Mouse (Mus musculus) heart, adult 2 months (tissue): ENCODE measurements around the gene Sh2d2a. TPM values are rescaled to one million over a fixed set of nuclear protein-coding genes. Genes with fewer than 3 reads are reported as not detected.

Experiments
- DNase-seq, 2 experiments: peaks; one replicate each; pipeline ENCODE4 v3.0.0; 2021
- H3K27ac ChIP-seq: fragments of 200-600 bp; 2 replicates; pipeline ENCODE4 v1.8.1; 2022
- H3K27me3 ChIP-seq: fragments of 200-500 bp; 2 replicates; pipeline ENCODE4 v1.6.1; 2012; ENCODE audit warnings: mild to moderate bottlenecking, low read length, inconsistent platforms, mixed read lengths; ENCODE audit not compliant: control insufficient read depth, insufficient read depth
- H3K36me3 ChIP-seq: fragments of 200-500 bp; 2 replicates; pipeline ENCODE4 v1.6.1; 2012; ENCODE audit warnings: low read length, inconsistent platforms; ENCODE audit not compliant: control insufficient read depth, insufficient read depth
- H3K4me1 ChIP-seq: fragments of 200-500 bp; 2 replicates; pipeline ENCODE4 v1.6.1; 2011; ENCODE audit warnings: low read length; ENCODE audit not compliant: control insufficient read depth, insufficient read depth
- H3K4me3 ChIP-seq: fragments of 200-600 bp; 2 replicates; pipeline ENCODE4 v1.8.1; 2022
- H3K79me2 ChIP-seq: fragments of 200-500 bp; replicated peaks from 2 replicates; pipeline ENCODE4 v1.6.1; 2012; ENCODE audit warnings: mild to moderate bottlenecking, inconsistent platforms, low read length, moderate library complexity, mixed read lengths; ENCODE audit not compliant: control insufficient read depth, insufficient read depth
- H3K9ac ChIP-seq: fragments of 200-500 bp; 2 replicates; pipeline ENCODE4 v1.6.1; 2012; ENCODE audit warnings: low read depth, mild to moderate bottlenecking, control low read depth, inconsistent platforms, low read length, mixed read lengths
- CTCF ChIP-seq: fragments of 200-600 bp; IDR thresholded peaks from 2 replicates; pipeline ENCODE4 v1.8.1; 2022; ENCODE audit warnings: antibody characterized with exemption, mild to moderate bottlenecking, moderate library complexity
- EP300 ChIP-seq: fragments of 200-500 bp; IDR thresholded peaks from 2 replicates; pipeline ENCODE4 v1.6.1; 2011; ENCODE audit warnings: low read depth, low read length, control low read depth; ENCODE audit not compliant: insufficient read depth
- POLR2A ChIP-seq: fragments of 200-500 bp; IDR thresholded peaks from 2 replicates; pipeline ENCODE4 v1.6.1; 2011; ENCODE audit warnings: mild to moderate bottlenecking, low read depth, low read length, control low read depth; ENCODE audit not compliant: insufficient read depth
- WGBS: fragments of 180-500 bp; shearing (Covaris S2); methylation state at CpG from one replicate; pipeline ENCODE4 v1.1.7; 2018; 5-methylcytosine and 5-hydroxymethylcytosine counted together
- intact Hi-C: fragments of 180-260 bp; cut with DNase I; formaldehyde crosslinking; loops from one replicate; pipeline ENCODE4 v1.15.1; 2025
- long read RNA-seq: library from polyadenylated mRNA; stranded (forward); transcript quantifications from one replicate; pipeline ENCODE4 v2.0.0, GENCODE M21; 2021
- polyA plus RNA-seq: library from polyadenylated mRNA; depleted of rRNA; stranded (reverse); fragments of >200 nt; gene quantifications from 2 replicates; pipeline ENCODE4 v1.2.3, GENCODE M21; 2012; rRNA removed
- total RNA-seq, 2 experiments: library from RNA; stranded (reverse); gene quantifications; 2 replicates each; pipeline ENCODE4 v1.2.3; 2021

The Sh2d2a gene
- total RNA-seq: under 1 TPM; 0.05 to 0.27 TPM
- 0.41 and 0.70 TPM in 2 replicates for polyA plus RNA-seq
- long read RNA-seq: 0 reads

DNA sequence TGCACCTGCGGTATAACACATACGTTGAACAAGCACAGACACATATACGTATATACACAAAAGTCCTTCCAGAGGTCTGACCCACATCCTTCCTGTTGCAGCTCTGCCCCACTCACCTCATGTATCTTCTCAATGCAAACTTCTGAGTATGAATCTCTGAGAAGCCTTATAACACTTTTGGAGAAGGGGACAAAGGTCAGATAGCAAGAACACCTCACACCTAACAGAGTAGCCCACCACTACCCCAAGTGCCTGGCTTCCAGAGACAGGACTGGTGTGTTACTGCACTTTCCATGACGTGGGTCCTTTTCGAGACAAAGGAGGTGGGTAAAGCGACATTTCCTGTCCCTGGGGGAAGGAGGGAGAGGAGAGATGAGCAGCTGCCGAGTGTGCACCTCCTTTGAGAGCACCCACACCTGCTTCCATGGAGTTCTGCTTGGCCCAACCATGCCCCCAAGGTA lies at the start of gene Sh2d2a:
Gene Sh2d2a (plus strand): TSS at position 106 of the 461 bp plus-strand sequence.
- no peak within 1 kb of the TSS for H3K4me3 ChIP-seq
- TF ChIP-seq CTCF (no peak), EP300 (no peak), POLR2A (no peak)
- H3K27ac ChIP-seq: no peak within 1 kb of the TSS
- no peaks in the 10 kb centered on the region for H3K36me3 ChIP-seq
- no peak for DNase-seq
- H3K4me1 ChIP-seq: no peaks in the 10 kb centered on the region
- no peak within 1 kb of the TSS for H3K9ac ChIP-seq
- intact Hi-C loops: no loop called here
- H3K27me3 ChIP-seq: no peaks in the 10 kb centered on the region
- WGBS: 58% methylated on average over 7 of the region's 7 CpGs
- H3K79me2 ChIP-seq: no peaks in the 10 kb centered on the region

DNA sequence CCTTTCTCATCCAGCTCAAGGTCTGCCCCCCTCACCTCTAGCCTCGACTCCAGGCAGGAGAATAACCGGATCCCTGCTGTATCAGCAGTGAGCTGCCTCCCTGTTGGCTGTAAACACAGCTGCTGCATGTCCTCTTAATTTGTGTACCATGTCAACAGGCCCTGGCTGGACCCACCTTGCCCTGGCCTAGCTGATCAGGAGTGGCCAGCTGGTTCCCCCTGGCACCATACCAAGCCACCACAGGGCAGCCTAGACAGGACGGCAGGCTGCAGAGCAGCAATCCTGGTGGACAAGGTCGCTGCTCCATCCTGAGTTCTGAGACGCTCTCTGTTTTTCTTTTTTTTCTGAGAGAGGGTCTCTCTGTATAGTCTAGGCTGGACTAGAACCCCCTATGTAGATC lies 44.9 kb upstream of the Sh2d2a start:
- no peaks in the 10 kb centered on the region for H3K79me2 ChIP-seq
- H3K27me3 ChIP-seq: peaks cover 8% of the 10 kb centered on the region
- H3K27ac ChIP-seq: no peak overlapping the region
- H3K4me3 ChIP-seq: no peak overlapping the region
- H3K36me3 ChIP-seq: no peaks in the 10 kb centered on the region
- TF ChIP-seq POLR2A (no peak), EP300 (no peak), CTCF (no peak)
- intact Hi-C loops: no loop called here
- H3K9ac ChIP-seq: no peak overlapping the region
- DNase-seq: no peak
- H3K4me1 ChIP-seq: no peaks in the 10 kb centered on the region; the same call in 1 of the 2 replicates
- WGBS: 55% methylated on average over 5 of the region's 5 CpGs

DNA sequence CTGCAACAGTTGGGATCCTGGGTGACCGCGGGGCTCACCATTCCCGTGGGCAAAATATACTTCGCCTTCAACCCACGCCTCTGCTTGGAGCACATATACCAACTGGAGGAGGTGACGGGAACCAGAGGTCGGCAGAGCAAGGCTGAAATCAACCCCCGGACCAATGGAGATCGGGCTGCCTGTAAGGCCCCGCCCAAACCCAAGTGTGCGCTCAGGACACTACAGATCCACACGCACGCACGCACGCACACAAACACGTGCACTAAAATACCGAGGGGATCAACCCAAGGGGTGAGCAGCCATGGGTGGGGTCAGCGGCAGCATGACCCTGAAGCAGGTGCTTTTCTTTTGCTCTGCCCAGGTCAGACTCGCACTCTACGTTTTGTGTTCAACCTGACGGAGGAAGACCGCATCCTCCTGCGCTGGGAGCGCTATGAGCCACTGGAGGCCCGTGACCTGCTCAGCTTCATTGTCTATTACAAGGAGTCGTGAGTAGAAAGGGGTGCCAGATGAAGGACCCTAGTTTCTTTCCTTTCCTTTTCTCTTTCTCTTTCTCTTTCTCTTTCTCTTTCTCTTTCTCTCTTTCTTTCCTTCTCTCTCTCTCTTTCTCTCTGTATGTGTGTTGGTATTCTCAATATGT lies 42.4 kb upstream of the Sh2d2a start:
- 4% methylated on average over 26 of the region's 26 CpGs for WGBS
- peaks cover 9% of the 10 kb centered on the region for H3K27me3 ChIP-seq

DNA sequence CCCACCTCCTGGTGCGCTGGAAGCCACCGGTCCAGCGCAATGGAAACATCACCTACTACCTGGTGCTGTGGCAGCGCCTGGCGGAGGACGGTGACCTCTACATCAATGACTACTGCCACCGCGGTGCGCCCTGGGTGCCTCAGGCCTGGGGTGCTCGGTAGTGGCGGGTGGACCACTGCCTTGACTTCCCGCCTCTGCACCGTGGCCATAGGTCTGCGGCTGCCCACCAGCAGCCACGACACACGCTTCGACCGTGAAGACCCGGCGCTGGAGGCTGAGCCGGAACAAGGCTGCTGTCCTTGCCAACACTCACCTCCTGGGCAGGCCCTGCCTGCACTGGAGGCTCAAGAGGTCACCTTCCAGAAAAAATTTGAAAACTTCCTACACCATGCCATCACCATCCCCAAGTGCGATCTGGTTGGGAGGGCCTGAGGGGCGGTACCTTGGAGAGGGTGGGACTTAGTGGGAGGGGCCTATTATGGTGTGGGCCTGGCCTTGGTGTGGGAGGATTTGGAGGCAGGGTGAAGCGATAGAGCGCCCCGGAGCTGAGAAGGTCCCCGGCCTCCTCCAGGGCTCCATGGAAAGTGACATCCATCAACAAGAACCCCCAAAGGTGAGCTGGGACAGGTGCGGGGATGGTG lies 37.1 kb upstream of the Sh2d2a start:
- Histone ChIP-seq H3K27me3 (peaks cover 12% of the 10 kb centered on the region), H3K9ac (no peak overlapping the region), H3K79me2 (no peaks in the 10 kb centered on the region), H3K4me1 (no peaks in the 10 kb centered on the region), H3K4me3 (no peak overlapping the region), H3K27ac (no peak overlapping the region), H3K36me3 (no peaks in the 10 kb centered on the region)
- DNase-seq: no peak
- no peak for TF ChIP-seq POLR2A
- TF ChIP-seq CTCF: no peak
- TF ChIP-seq EP300: no peak
- intact Hi-C loops: no loop called here
- 13% methylated on average over 28 of the region's 28 CpGs for WGBS

More for the DNA sequence above, 42.4 kb upstream of the Sh2d2a start:
- Histone ChIP-seq H3K36me3 (no peaks in the 10 kb centered on the region), H3K4me3 (no peak overlapping the region), H3K4me1 (no peaks in the 10 kb centered on the region; the same call in 1 of the 2 replicates), H3K27ac (no peak overlapping the region), H3K9ac (no peak overlapping the region), H3K79me2 (no peaks in the 10 kb centered on the region)
- intact Hi-C loops: no loop called here
- no peak for DNase-seq
- TF ChIP-seq POLR2A (no peak), CTCF (no peak), EP300 (no peak)

DNA sequence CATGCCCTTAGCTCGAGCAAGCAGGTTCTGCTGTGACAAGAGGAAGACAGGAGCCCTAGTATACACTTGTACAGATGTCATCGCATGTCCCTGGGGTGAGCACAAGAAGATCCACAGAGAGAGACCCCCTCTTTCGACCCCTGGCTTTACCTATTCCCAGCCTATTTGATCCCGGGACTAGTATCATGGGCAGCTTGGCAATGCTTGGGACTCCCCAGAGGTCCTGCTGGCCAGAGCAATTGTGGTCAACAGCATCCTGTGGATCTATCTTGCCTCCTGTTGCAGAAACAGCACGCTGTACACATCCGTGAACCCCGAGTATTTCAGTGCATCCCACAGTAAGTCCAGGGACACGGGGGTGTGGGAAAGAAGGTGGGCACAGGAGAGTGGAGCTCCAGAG lies 35.3 kb upstream of the Sh2d2a start:
- intact Hi-C loops: no loop called here
- 75% methylated on average over 8 of the region's 8 CpGs for WGBS

DNA sequence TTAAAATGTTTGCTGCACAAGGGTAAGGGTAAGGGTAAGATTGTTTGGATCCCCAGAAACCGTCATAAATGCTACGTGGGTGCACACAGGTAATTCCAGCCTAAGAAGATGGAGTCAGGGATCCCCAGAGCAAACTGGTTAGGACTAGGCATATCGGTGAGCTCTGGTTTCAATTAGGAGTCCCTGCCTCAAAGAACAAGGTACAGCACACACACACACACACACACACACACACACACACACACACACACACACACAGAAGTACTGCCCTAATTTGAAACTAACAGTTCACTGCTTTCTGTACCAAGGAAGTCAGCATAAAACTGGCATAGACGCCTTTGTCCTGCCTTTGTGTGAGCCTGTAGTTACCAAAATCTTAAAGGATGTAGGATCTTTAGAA lies 34.1 kb upstream of the Sh2d2a start:
- 80% methylated on average over 4 of the region's 4 CpGs for WGBS
- H3K36me3 ChIP-seq: no peaks in the 10 kb centered on the region
- H3K27me3 ChIP-seq: peaks cover 12% of the 10 kb centered on the region
- no peak for TF ChIP-seq EP300
- no peak for TF ChIP-seq POLR2A
- TF ChIP-seq CTCF: no peak
- intact Hi-C loops: no loop called here
- H3K9ac ChIP-seq: no peak overlapping the region
- no peak overlapping the region for H3K27ac ChIP-seq
- H3K4me3 ChIP-seq: no peak overlapping the region
- H3K4me1 ChIP-seq: peaks cover 1% of the 10 kb centered on the region; the same call in 1 of the 2 replicates
- H3K79me2 ChIP-seq: no peaks in the 10 kb centered on the region
- DNase-seq: no peak

More for the DNA sequence above, 35.3 kb upstream of the Sh2d2a start:
- TF ChIP-seq CTCF (no peak), POLR2A (no peak), EP300 (no peak)
- H3K36me3 ChIP-seq: no peaks in the 10 kb centered on the region
- H3K27ac ChIP-seq: no peak overlapping the region
- H3K79me2 ChIP-seq: no peaks in the 10 kb centered on the region
- H3K27me3 ChIP-seq: peaks cover 12% of the 10 kb centered on the region
- H3K9ac ChIP-seq: no peak overlapping the region
- H3K4me1 ChIP-seq: no peaks in the 10 kb centered on the region
- DNase-seq: no peak
- no peak overlapping the region for H3K4me3 ChIP-seq
